Mouse (Mus musculus) gastrocnemius, postnatal 10 days (tissue): ENCODE results near the gene Mbd5. TPM values are rescaled to one million over a fixed set of nuclear protein-coding genes. Genes with fewer than 3 reads are reported as not detected.
A peak's percentile ranks its signal among the peaks of the same experiment; 100 is the strongest.
"Not testable (repeated sequence)": the region's sequence is repeated elsewhere in the genome, so short reads cannot be mapped to it uniquely, and the experiment has no call there.

Source experiments
- DNase-seq: peaks from one replicate; pipeline ENCODE4 v3.0.0; 2021; ENCODE audit warnings: mixed read lengths
- total RNA-seq, 2 experiments: library from RNA; stranded (reverse); gene quantifications; 2 replicates each; pipeline ENCODE4 v1.2.3; 2021

The Mbd5 gene
- total RNA-seq, 2 experiments from 2014 or later: 33.2 to 38.0 TPM

DNA sequence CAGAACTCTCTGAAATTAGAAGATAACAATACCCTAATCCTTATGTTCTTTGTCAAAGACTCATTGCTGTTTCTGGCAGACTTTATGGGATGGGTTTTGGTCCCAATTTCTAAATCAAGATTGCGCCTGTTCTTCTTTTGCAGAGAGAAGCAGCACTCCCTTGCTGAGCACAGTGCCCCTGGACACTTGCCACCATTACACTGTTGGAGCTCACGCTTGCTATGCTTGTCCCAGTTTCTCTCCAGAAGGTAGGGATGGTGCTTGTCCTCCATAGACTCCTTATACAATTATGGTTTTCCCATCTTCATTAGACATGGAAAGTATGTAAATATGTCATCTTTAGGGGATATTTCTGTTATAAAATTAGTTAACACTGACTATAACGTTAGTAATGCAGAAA is 220.5 kb downstream of the Mbd5 start:
- no peak for DNase-seq

DNA sequence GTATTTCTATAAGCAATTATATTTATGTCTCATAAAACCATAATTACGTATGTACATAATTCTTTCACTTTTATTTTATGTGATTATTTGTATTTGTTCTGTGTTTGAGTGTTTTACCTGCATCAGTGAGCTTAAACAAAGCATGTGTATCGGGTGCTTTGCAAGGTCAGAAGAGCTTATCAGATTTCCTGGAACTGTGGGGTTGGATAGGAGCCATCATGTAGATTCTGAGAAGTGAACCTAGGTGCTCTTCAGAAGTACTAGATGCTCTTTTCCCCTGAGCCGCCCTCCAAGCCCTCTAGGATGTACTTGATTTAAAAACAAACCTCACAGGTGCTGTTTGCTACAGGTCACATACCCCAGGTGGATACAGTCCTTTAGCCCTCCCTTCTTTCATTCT is 227.7 kb downstream of the Mbd5 start:
- no peak for DNase-seq

DNA sequence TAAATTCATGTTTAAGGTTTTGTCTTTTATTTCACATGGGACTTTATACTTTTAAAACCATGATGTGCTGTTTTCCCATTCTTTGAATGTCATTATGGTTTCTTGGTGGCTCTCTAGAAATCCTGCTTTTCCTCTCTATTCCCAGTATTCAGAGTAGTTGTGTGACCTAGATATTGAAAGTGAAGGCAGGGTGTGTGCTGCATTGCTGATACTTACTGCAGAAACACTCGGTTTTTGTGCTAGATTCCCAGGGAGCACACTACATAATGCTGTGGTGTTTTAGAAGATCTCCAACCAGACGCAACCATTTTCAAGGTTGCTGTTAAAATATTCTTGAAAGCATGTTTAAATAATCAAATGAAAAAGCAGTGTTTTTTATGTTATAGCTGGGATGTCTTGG is 241.7 kb downstream of the Mbd5 start:
- no peak for DNase-seq

- no peak for DNase-seq
Measured at GRCm38 (mm10) chr2:49191695-49192094, 242.4 kb downstream of the Mbd5 start.

DNA sequence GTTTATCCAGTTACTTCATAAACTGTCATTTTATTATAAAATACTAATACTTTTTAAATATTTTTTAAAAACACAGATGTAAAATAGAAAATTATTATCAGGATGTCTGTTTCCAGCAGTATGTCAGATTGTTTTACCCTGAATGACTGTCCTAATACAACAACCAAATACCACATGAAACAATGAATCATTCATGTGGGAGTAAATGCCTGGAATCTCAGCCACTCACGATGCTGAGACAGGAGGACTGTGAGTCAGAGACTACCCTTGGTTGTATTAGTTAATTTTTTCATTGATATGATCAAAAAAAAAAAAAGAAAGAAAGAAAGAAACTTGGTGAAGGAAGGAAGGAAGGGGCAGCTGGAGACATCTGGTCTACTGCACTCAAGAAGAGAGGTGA is 254.8 kb downstream of the Mbd5 start:
- DNase-seq: no peak

DNA sequence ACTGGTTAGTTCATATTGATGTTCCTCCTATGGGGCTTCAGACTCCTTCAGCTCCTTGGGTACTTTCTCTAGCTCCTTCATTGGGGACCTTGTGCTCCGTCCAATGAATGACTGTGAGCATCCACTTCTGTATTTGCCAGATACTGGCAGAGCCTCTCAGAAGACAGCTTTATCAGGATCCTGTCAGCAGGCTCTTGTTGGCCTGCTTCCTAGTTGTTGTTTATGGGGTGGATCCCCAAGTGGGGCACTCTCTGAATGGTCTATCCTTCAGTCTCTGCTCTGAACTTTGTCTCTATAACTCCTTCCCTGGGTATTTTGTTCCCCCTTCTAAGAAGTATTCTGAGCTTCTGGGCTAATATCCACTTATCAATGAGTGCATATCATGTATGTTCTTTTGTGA is 256.4 kb downstream of the Mbd5 start:
- not testable (repeated sequence) for DNase-seq

DNA sequence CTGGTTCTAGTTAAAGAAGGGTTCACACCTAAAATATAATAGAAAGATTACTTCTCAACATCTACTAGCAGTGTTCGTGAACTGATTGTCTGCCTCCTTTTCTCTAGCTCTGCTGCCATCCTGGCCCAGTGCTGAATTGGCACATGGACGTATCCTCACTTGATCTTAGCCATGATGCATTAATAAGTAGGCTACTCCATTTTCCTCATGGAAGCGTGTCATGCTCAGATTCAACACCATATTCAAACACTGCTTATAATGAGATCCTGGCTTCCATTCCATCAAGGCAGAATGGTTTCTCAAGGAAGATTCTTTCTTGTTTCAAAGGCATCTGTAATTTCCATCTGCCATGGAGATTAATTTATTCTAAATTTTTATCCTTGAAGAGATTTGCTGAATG is 260.0 kb downstream of the Mbd5 start:
- DNase-seq: no peak

- no peak for DNase-seq
Measured at GRCm38 (mm10) chr2:49210408-49210807, 261.1 kb downstream of the Mbd5 start.

DNA sequence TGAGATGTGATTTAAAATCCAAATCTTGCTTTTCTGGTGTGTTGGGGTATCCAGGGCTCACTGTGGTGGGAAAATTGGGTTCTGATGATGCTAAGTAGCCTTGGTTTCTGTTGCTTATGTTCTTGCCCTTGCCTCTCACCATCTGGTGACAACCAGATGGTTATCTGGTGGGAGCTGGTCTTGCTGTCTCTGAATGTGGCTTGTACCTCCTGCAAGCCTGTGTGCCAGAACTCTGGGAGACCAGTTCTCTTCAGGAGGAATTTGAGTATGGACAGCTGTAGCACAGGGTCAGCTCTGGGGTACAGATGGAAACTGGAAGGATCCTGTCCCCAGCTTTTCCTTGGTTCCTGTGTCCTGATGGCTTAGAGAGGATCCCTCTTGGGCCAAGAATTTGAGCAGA is 280.4 kb downstream of the Mbd5 start:
- DNase-seq: no peak

- no peak for DNase-seq
Measured at GRCm38 (mm10) chr2:49234064-49234463, 284.8 kb downstream of the Mbd5 start.

DNA sequence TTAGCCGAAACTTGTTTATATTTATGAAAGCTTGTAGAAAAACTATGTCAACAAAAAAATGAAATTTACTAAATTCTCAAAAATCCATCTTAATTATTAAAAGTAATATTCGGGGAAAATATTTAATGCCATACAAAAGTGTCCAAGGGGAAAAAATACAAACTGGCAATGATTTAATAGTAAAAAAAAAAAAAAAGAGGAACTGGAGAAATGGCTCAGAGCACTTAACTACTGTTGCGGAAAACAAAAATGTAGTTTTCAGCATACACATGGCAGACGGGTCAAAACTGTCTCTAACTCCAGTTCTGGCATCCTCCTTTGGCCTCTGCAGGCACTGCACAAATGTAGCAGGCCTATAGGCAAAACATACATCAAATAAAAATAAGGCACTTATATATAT is 292.4 kb downstream of the Mbd5 start:
- no peak for DNase-seq

DNA sequence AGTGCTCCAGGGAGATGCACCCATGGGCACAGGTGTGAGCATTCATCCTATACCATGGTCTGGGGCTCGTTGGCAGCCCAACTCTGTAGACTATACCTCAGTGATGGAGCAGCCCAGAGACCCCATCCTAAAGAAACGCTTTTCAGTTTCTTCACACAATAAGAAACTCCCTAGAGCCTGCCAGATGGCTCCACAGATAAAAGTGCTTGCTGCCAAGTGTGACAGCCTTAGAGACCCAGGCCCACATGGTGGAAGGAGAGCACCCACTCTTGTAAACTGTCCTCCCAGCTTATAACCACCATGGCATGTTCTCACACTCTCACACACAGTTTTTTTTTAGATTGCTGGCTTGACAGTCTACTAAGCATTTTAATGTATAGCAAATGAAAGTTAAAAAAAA is 314.8 kb downstream of the Mbd5 start:
- DNase-seq: no peak

GRCm38 (mm10) chr2:49272295-49272967 is 323.1 kb downstream of the Mbd5 start:
- DNase-seq: no peak

- DNase-seq: no peak
Measured at GRCm38 (mm10) chr2:49276017-49276722, 326.9 kb downstream of the Mbd5 start.

DNA sequence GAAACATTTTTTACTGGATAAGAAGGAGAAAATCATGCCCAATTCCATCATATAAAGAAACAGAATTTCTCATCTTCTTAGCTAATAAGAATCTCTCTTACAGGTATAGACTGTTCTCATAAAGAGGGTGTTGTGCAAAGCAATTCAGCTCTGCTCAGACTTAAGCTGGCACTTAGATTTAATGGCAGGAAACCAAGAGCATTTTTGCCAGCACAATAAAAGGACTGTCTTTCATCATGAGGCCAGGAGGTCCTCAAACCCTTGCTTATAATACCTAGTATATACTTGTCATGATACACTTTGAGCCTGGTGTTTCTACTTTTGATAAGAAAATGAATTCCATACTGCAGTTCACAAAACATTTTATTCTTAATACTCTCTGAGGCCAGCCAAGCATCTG is 331.2 kb downstream of the Mbd5 start:
- DNase-seq: no peak

DNA sequence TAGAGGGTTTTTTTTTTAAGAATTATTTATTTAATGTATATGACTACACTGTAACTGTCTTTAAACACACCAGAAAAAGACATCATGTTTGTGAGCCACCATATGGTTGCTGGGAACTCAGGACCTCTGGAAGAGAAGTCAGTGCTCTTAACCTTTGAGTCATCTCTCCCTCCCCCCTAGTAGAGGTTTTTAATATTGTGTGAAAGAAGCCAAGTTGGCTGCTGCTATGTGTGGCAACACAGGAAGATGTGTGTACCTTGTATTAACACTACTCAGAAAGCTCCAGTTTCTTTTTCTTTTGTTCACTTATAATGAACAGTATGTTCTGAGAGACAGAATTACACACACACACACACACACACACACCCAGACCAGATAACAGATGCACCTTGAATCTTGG is 334.3 kb downstream of the Mbd5 start:
- DNase-seq: no peak

- DNase-seq: no peak
Measured at GRCm38 (mm10) chr2:49286965-49287364, 337.7 kb downstream of the Mbd5 start.

DNA sequence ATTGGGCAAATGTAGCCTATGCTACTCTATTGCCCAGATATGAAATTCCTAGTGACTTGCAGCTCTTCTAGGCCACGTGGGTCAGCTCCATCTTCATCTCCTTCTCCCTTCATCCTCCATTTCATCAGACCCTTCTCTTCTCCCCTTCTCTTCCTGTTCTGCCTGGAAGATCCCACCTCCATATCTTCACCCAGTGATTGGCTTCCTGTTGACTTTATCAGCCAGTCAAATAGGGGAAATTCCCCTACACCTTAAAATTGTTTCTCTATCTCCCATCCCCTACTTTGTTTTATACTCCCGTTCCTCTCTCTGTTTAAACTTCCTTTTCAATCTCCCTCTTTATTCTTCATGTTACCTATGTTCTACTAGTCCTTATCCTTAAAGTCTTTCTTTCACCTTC is 342.4 kb downstream of the Mbd5 start:
- no peak for DNase-seq

- DNase-seq: peak; percentile 80
Measured at GRCm38 (mm10) chr2:49312629-49313447, 363.5 kb downstream of the Mbd5 start.

DNA sequence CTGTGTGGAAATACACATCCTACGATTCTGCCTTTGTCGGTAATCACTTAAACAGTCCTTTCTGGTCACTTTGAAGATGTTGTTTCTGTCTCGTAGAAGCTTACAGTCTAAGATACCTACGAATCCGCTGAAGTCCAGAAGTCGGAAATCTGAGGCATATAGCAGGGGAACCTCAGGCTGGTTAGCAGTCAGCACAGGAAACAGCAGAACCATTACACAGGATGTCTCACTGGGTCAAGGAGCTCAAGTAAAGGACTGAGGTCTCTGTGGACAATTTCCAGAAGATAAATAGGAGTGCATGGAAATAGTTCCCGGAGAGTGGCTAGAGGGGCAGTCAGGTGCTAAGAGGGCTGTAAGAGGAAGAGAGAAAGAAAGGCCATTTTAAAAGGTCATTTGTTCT is 384.3 kb downstream of the Mbd5 start:
- no peak for DNase-seq

- no peak for DNase-seq
Measured at GRCm38 (mm10) chr2:49335267-49335666, 386.0 kb downstream of the Mbd5 start.

- no peak for DNase-seq
Measured at GRCm38 (mm10) chr2:49344287-49344686, 395.0 kb downstream of the Mbd5 start.

DNA sequence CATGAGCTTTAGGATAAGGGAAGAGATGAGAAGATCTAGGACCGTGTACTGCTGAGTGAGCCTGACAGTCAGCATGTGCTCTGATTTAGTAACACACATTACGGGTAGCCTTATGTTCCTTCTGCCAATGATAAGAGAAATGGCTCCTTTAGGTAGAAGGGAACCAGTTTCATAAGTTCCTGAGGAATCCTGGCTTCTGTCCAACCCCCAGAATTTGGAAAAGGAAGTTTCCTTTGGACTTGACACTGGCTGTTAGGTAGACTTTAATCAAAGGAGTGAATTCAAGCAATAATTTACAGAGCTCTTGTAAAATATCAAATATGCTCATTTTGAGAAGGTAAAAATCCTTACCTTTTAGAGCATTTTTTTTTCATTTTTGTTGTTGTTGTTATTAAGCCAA is 396.5 kb downstream of the Mbd5 start:
- no peak for DNase-seq
